Mouse (Mus musculus): ENCODE data around the gene Asb15. TPM values are rescaled to one million over a fixed set of nuclear protein-coding genes. Genes with fewer than 3 reads are reported as not detected.

Asb15 gene
- total and polyA plus RNA-seq, 3 experiments: not detected

- no peak for TF ChIP-seq MAFK (IDR thresholded peaks at IDR 0.05; ENCODE audit: borderline replicate concordance, low read depth, low read length)
- no peak for TF ChIP-seq POLR2AphosphoS2 (IDR thresholded peaks at IDR 0.05; ENCODE audit: low read length)
- Histone ChIP-seq H3K9ac (ENCODE audit: control insufficient read depth, low read depth, low read length, poor library complexity, severe bottlenecking) (no peak overlapping the region), H3K4me1 (ENCODE audit: control insufficient read depth in 1 of 2, insufficient read depth in 2 of 2, low read length in 2 of 2) (no peaks in the 10 kb centered on the region), H3K4me3 (ENCODE audit: control insufficient read depth in 1 of 2, insufficient read depth in 1 of 2, low read depth in 2 of 2, low read length in 2 of 2) (no peak overlapping the region), H3K9me3 (replicated peaks; ENCODE audit: insufficient read depth, low read length) (no peaks in the 10 kb centered on the region), H3K79me2 (ENCODE audit: control insufficient read depth, insufficient read depth, low read length, poor library complexity) (no peaks in the 10 kb centered on the region), H3K27me3 (ENCODE audit: control insufficient read depth in 1 of 2, insufficient read depth in 2 of 2, low read length in 2 of 2) (no peaks in the 10 kb centered on the region), H3K27ac (ENCODE audit: control insufficient read depth, low read depth, low read length) (no peak overlapping the region), H3K36me3 (ENCODE audit: control insufficient read depth in 1 of 2, insufficient read depth in 2 of 2, low read length in 2 of 2) (0 out of 4 replicates have a peak, but pooled peaks cover 0 to 3% of the 10 kb centered on the region in 2 experiments)
- no peak for DNase-seq (ENCODE audit: low read depth, low spot score)
Observed at GRCm38 (mm10) chr6:24608682-24609081, 80.7 kb downstream of the Asb15 start.

- H3K4me1 ChIP-seq (ENCODE audit: control insufficient read depth in 1 of 2, insufficient read depth in 2 of 2, low read length in 2 of 2): no peaks in the 10 kb centered on the region
- H3K36me3 ChIP-seq (ENCODE audit: control insufficient read depth in 1 of 2, insufficient read depth in 2 of 2, low read length in 2 of 2): 0 out of 4 replicates have a peak, but pooled peaks cover 0 to 3% of the 10 kb centered on the region in 2 experiments
- TF ChIP-seq HCFC1 (IDR thresholded peaks at IDR 0.05; ENCODE audit: low read depth, low read length) (no peak), ZKSCAN1 (IDR thresholded peaks at IDR 0.05; ENCODE audit: low read depth, low read length) (no peak)
- no peaks in the 10 kb centered on the region for H3K9me3 ChIP-seq (replicated peaks; ENCODE audit: insufficient read depth, low read length)
- no peaks in the 10 kb centered on the region for H3K79me2 ChIP-seq (ENCODE audit: control insufficient read depth, insufficient read depth, low read length, poor library complexity)
- H3K4me3 ChIP-seq (ENCODE audit: control insufficient read depth in 1 of 2, insufficient read depth in 1 of 2, low read depth in 2 of 2, low read length in 2 of 2): no peak overlapping the region
- no peak overlapping the region for H3K9ac ChIP-seq (ENCODE audit: control insufficient read depth, low read depth, low read length, poor library complexity, severe bottlenecking)
- no peak overlapping the region for H3K27ac ChIP-seq (ENCODE audit: control insufficient read depth, low read depth, low read length)
- no peaks in the 10 kb centered on the region for H3K27me3 ChIP-seq (ENCODE audit: control insufficient read depth in 1 of 2, insufficient read depth in 2 of 2, low read length in 2 of 2)
- DNase-seq (ENCODE audit: low read depth, low spot score): no peak
Observed at GRCm38 (mm10) chr6:24609531-24609930, 81.6 kb downstream of the Asb15 start.

DNA sequence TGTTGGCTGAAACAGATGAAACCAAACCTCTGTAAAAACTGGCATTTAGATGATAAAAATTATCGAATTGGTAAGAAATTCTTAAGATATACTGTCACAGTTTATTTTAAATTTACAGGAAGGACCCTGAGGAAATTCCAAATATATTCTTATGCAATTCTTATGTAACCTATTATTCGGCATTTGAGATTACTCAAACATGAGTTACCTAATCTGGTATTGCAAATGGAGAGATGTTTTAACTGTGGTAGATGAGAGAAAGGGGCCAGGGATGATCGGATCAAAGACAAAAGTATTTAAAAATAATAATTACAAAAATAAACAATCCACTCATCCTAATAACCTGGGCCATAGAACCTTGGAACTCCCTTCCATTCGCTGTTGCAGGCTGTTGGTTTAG is 82.4 kb downstream of the Asb15 start:
- H3K4me1 ChIP-seq (ENCODE audit: control insufficient read depth in 1 of 2, insufficient read depth in 2 of 2, low read length in 2 of 2): no peaks in the 10 kb centered on the region
- H3K79me2 ChIP-seq (ENCODE audit: control insufficient read depth, insufficient read depth, low read length, poor library complexity): no peaks in the 10 kb centered on the region
- TF ChIP-seq HCFC1 (IDR thresholded peaks at IDR 0.05; ENCODE audit: low read depth, low read length): no peak
- TF ChIP-seq ZC3H11A (IDR thresholded peaks at IDR 0.05; ENCODE audit: low read depth, low read length): no peak
- TF ChIP-seq KAT2A (conservative IDR thresholded peaks at IDR 0.05; ENCODE audit: low read depth, low read length): no peak
- H3K27me3 ChIP-seq (ENCODE audit: control insufficient read depth in 1 of 2, insufficient read depth in 2 of 2, low read length in 2 of 2): no peaks in the 10 kb centered on the region; a peak in 1 of 4 replicates
- no peak overlapping the region for H3K4me3 ChIP-seq (ENCODE audit: control insufficient read depth in 1 of 2, insufficient read depth in 1 of 2, low read depth in 2 of 2, low read length in 2 of 2)
- no peak overlapping the region for H3K9ac ChIP-seq (ENCODE audit: control insufficient read depth, low read depth, low read length, poor library complexity, severe bottlenecking)
- H3K9me3 ChIP-seq (replicated peaks; ENCODE audit: insufficient read depth, low read length): no peaks in the 10 kb centered on the region
- no peak for DNase-seq (ENCODE audit: low read depth, low spot score)
- no peak overlapping the region for H3K27ac ChIP-seq (ENCODE audit: control insufficient read depth, low read depth, low read length)
- H3K36me3 ChIP-seq (ENCODE audit: control insufficient read depth in 1 of 2, insufficient read depth in 2 of 2, low read length in 2 of 2): peaks cover 0 to 8% of the 10 kb centered on the region in 2 experiments; a peak in 2 of 4 replicates

DNA sequence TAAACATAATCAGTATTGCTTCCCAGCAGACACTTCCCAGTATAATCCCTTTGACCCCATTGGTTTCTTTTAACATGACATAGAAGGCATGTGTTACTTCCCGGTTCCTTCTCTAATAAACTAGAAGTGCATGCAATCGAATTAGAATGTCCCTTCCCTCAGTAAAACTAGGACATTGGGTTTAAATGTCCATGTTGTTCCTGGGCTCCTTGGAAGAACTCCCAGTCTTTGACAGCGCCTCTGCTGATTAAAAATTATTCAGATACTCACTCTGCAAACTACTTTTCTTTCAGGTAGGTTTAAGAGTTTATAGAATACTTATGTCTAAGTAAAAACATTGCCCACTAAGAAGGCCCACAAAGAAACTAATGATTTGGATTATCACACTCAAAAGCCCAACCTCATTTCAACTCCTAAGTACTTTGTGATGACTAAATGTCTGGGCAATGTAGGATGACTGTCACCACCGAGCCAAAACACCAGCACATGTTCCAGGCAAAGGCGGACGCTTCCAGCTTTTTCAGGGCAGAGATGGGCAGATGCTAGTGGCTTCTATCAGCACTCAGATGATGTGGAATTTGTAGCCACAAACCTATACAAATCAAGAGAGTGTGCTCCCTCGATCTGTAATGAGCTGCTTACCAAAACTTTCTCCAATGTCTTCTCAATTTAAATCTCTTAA is 84.3 kb downstream of the Asb15 start:
- no peaks in the 10 kb centered on the region; a peak in 1 of 4 replicates for H3K27me3 ChIP-seq (ENCODE audit: control insufficient read depth in 1 of 2, insufficient read depth in 2 of 2, low read length in 2 of 2)
- H3K36me3 ChIP-seq (ENCODE audit: control insufficient read depth in 1 of 2, insufficient read depth in 2 of 2, low read length in 2 of 2): peaks cover 0 to 8% of the 10 kb centered on the region in 2 experiments; a peak in 2 of 4 replicates
- no peak for DNase-seq (ENCODE audit: low read depth, low spot score)
- no peaks in the 10 kb centered on the region for H3K9me3 ChIP-seq (replicated peaks; ENCODE audit: insufficient read depth, low read length)
- no peak overlapping the region for H3K4me3 ChIP-seq (ENCODE audit: control insufficient read depth in 1 of 2, insufficient read depth in 1 of 2, low read depth in 2 of 2, low read length in 2 of 2)
- H3K27ac ChIP-seq (ENCODE audit: control insufficient read depth, low read depth, low read length): no peak overlapping the region
- H3K79me2 ChIP-seq (ENCODE audit: control insufficient read depth, insufficient read depth, low read length, poor library complexity): no peaks in the 10 kb centered on the region
- H3K9ac ChIP-seq (ENCODE audit: control insufficient read depth, low read depth, low read length, poor library complexity, severe bottlenecking): no peak overlapping the region
- H3K4me1 ChIP-seq (ENCODE audit: control insufficient read depth in 1 of 2, insufficient read depth in 2 of 2, low read length in 2 of 2): no peaks in the 10 kb centered on the region
- TF ChIP-seq UBTF (IDR thresholded peaks at IDR 0.05; ENCODE audit: borderline replicate concordance, insufficient read depth, low read depth, low read length) (no peak), CHD1 (IDR thresholded peaks at IDR 0.05; ENCODE audit: low read depth, low read length) (no peak), POLR2A (IDR thresholded peaks at IDR 0.05; ENCODE audit: control insufficient read depth in 1 of 2, insufficient read depth in 1 of 2, low read depth in 1 of 2, low read length in 2 of 2, poor library complexity in 1 of 2) (no peak), CHD2 (IDR thresholded peaks at IDR 0.05; ENCODE audit: low read length) (no peak), TCF12 (IDR thresholded peaks at IDR 0.05; ENCODE audit: low read depth, low read length) (no peak), GATA1 (IDR thresholded peaks at IDR 0.05; ENCODE audit: low read depth, low read length) (no peak), CTCF (IDR thresholded peaks at IDR 0.05 in 2 of 3, conservative IDR thresholded peaks at IDR 0.05 in 1 of 3; ENCODE audit: control insufficient read depth in 1 of 3, insufficient read depth in 1 of 3, low read depth in 2 of 3, low read length in 3 of 3, poor library complexity in 1 of 3, severe bottlenecking in 1 of 3) (no peak), TBP (IDR thresholded peaks at IDR 0.05; ENCODE audit: low read depth, low read length) (no peak), RAD21 (IDR thresholded peaks at IDR 0.05; ENCODE audit: low read depth, low read length) (no peak), TAL1 (IDR thresholded peaks at IDR 0.05; ENCODE audit: low read length) (no peak), ELF1 (IDR thresholded peaks at IDR 0.05; ENCODE audit: low read depth, low read length) (no peak), EP300 (IDR thresholded peaks at IDR 0.05; ENCODE audit: low read depth in 1 of 2, low read length in 2 of 2) (no peak), MXI1 (IDR thresholded peaks at IDR 0.05; ENCODE audit: low read depth, low read length) (no peak), ETS1 (IDR thresholded peaks at IDR 0.05; ENCODE audit: low read depth, low read length) (no peak), RCOR1 (IDR thresholded peaks at IDR 0.05; ENCODE audit: low read depth, low read length) (no peak)
